Mouse (Mus musculus) forebrain, embryonic 13.5 days (tissue): Measurements from ENCODE around the gene Ppm1e. TPM values are rescaled to one million over a fixed set of nuclear protein-coding genes. Genes with fewer than 3 reads are reported as not detected.
A peak's percentile ranks its signal among the peaks of the same experiment; 100 is the strongest.

Source experiments
- ATAC-seq: fragments of 200-750 bp; cut with Nextera tagmentation; 2 replicates; pipeline ENCODE4 v1.8.0; 2017
- H3K27ac ChIP-seq: fragments of 300-500 bp; sonication (generic); 2 replicates; pipeline ENCODE4 v1.5.1; 2015; ENCODE audit warnings: inconsistent platforms, mild to moderate bottlenecking, moderate library complexity
- H3K27me3 ChIP-seq: fragments of 300-500 bp; sonication (generic); 2 replicates; pipeline ENCODE4 v1.6.1; 2015; ENCODE audit warnings: mild to moderate bottlenecking, inconsistent platforms
- H3K36me3 ChIP-seq: fragments of 300-500 bp; sonication (generic); 2 replicates; pipeline ENCODE4 v1.6.1; 2015; ENCODE audit warnings: mild to moderate bottlenecking, inconsistent platforms; ENCODE audit not compliant: poor library complexity, severe bottlenecking
- H3K4me1 ChIP-seq: fragments of 300-500 bp; sonication (generic); 2 replicates; pipeline ENCODE4 v1.6.1; 2015; ENCODE audit warnings: inconsistent platforms
- H3K4me2 ChIP-seq: fragments of 300-500 bp; sonication (generic); 2 replicates; pipeline ENCODE4 v1.6.1; 2015; ENCODE audit warnings: inconsistent platforms, mild to moderate bottlenecking, moderate library complexity
- H3K4me3 ChIP-seq: fragments of 300-500 bp; sonication (generic); 2 replicates; pipeline ENCODE4 v1.5.1; 2015; ENCODE audit warnings: mild to moderate bottlenecking, inconsistent platforms
- H3K9ac ChIP-seq: fragments of 300-500 bp; sonication (generic); 2 replicates; pipeline ENCODE4 v1.6.1; 2015; ENCODE audit warnings: mild to moderate bottlenecking, inconsistent platforms
- H3K9me3 ChIP-seq: fragments of 300-500 bp; sonication (generic); replicated peaks from 2 replicates; pipeline ENCODE4 v1.6.1; 2016; ENCODE audit warnings: inconsistent platforms
- WGBS: fragments of 180-500 bp; shearing (Covaris S2); methylation state at CpG from one replicate; pipeline ENCODE4 v1.1.7; 2015; 5-methylcytosine and 5-hydroxymethylcytosine counted together
- polyA plus RNA-seq: library from polyadenylated mRNA; unstranded; fragments of >200 nt; fragmentation: Nextera tagmentation; extraction: Ambion mirVana; gene quantifications from 2 replicates; pipeline ENCODE4 v1.2.1, GENCODE M21; 2015

Gene Ppm1e
- polyA plus RNA-seq, 1 experiment from 2014 or later, result 17.4 TPM

DNA sequence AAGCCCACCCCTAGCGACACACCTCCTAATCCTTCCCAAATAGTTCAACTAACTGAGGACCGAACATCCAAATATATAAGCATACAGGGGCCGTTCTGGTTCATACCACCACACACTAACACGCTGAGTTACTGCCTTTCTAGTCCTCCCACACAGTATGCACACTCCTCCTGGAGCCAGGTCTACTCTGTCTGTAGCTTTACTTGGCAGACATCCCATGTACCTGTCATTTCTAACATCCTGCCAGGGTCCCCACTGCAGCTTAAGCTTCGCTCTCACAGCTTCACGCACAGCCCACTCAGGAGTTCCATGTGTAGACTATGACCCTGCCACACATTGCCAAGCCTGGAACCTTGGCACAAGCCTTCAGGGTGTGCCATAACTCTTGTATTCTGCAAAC is 62.4 kb downstream of the Ppm1e start:
- no peaks in the 10 kb centered on the region for H3K36me3 ChIP-seq

GRCm38 (mm10) chr11:87295636-87296035 is 63.2 kb downstream of the Ppm1e start:
- H3K27me3 ChIP-seq, result no peaks in the 10 kb centered on the region
- no peak for ATAC-seq
- H3K27ac ChIP-seq, result no peak overlapping the region
- no peak overlapping the region for H3K4me3 ChIP-seq
- no peak overlapping the region for H3K4me2 ChIP-seq
- 93% methylated on average over 2 of the region's 2 CpGs for WGBS
- no peaks in the 10 kb centered on the region for H3K36me3 ChIP-seq
- H3K9ac ChIP-seq, result no peak overlapping the region
- H3K4me1 ChIP-seq, result peaks cover 3% of the 10 kb centered on the region; the same call in 1 of the 2 replicates
- H3K9me3 ChIP-seq, result no peaks in the 10 kb centered on the region

More for the DNA sequence above, 62.4 kb downstream of the Ppm1e start:
- H3K27me3 ChIP-seq, result no peaks in the 10 kb centered on the region
- no peak overlapping the region for H3K4me3 ChIP-seq
- H3K27ac ChIP-seq, result no peak overlapping the region
- WGBS, result 94% methylated on average over 6 of the region's 6 CpGs
- ATAC-seq, result no peak
- H3K4me2 ChIP-seq, result no peak overlapping the region
- H3K9me3 ChIP-seq, result no peaks in the 10 kb centered on the region
- no peak overlapping the region for H3K9ac ChIP-seq
- H3K4me1 ChIP-seq, result peaks cover 3% of the 10 kb centered on the region; the same call in 1 of the 2 replicates

GRCm38 (mm10) chr11:87289313-87289712 is 69.5 kb downstream of the Ppm1e start:
- no peak overlapping the region for H3K9ac ChIP-seq
- no peak overlapping the region for H3K4me2 ChIP-seq
- H3K27me3 ChIP-seq, result no peaks in the 10 kb centered on the region
- no peak overlapping the region for H3K4me3 ChIP-seq
- WGBS, result 89% methylated on average over 8 of the region's 8 CpGs
- no peak for ATAC-seq
- no peaks in the 10 kb centered on the region for H3K4me1 ChIP-seq
- H3K27ac ChIP-seq, result no peak overlapping the region
- H3K9me3 ChIP-seq, result no peaks in the 10 kb centered on the region
- H3K36me3 ChIP-seq, result no peaks in the 10 kb centered on the region

DNA sequence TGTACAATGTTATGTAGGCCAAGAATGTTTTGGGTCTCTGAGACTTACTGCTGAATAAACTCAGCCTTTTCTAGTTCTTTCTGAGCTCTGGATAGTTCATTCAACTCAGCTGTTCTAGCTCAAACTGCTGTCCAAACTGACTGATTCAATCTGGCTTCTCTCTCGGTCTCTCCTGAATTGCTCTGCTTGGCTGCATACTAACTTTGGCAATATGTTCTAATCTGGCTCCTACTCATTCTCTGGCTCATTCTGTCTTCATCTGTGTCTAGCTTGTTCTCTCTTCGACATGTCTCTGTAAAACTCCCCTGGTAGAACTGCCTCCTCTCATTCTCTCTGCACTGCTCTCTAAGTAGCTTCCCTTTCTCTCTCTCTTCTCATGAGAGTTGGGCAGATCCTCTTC is 72.6 kb downstream of the Ppm1e start:
- H3K27me3 ChIP-seq, result no peaks in the 10 kb centered on the region
- H3K4me3 ChIP-seq, result no peak overlapping the region
- H3K9me3 ChIP-seq, result no peaks in the 10 kb centered on the region
- no peak overlapping the region for H3K27ac ChIP-seq
- no peak for ATAC-seq
- WGBS, result 88% methylated on average over 2 of the region's 2 CpGs
- peaks cover 8% of the 10 kb centered on the region for H3K4me1 ChIP-seq
- H3K9ac ChIP-seq, result no peak overlapping the region
- no peaks in the 10 kb centered on the region for H3K36me3 ChIP-seq
- H3K4me2 ChIP-seq, result no peak overlapping the region

DNA sequence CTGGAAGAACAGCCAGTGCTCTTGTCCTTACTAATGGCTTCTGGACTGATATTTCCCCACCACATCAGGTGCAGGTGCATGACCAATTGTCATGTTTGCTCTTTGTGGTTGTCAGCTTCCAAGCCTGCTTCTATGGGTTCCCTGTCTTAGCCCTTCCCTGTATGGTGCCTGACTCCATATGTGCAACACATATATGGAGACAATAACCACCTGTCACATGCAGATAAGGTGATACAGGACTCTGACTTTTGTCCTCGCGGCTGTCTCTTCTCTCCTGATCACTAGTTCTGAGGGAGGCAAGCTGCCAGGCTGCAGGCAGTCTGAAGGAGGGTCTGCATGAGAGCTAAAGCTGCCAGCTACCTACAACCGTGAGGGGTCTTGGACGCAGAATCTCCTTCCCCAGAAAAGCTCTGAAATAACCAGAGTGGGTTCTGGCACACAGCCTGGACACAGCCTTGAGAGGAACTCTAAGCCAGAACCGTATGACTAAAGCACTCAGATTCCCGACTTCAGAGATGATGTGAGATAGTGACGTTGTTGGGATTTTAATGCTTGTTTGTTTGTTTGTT is 76.8 kb downstream of the Ppm1e start:
- H3K4me2 ChIP-seq, result no peak overlapping the region
- H3K4me3 ChIP-seq, result no peak overlapping the region
- H3K9me3 ChIP-seq, result no peaks in the 10 kb centered on the region
- 66% methylated on average over 7 of the region's 7 CpGs for WGBS
- H3K4me1 ChIP-seq, result peaks cover 24% of the 10 kb centered on the region
- H3K36me3 ChIP-seq, result no peaks in the 10 kb centered on the region
- H3K9ac ChIP-seq, result no peak overlapping the region
- ATAC-seq, result no peak
- H3K27ac ChIP-seq, result no peak overlapping the region
- no peaks in the 10 kb centered on the region for H3K27me3 ChIP-seq

- no peak for ATAC-seq
- no peak overlapping the region for H3K9ac ChIP-seq
- no peaks in the 10 kb centered on the region for H3K36me3 ChIP-seq
- H3K4me1 ChIP-seq, result peaks cover 43% of the 10 kb centered on the region
- H3K9me3 ChIP-seq, result no peaks in the 10 kb centered on the region
- H3K4me2 ChIP-seq, result no peak overlapping the region
- no peak overlapping the region for H3K27ac ChIP-seq
- no peak overlapping the region for H3K4me3 ChIP-seq
- no peaks in the 10 kb centered on the region for H3K27me3 ChIP-seq
- 83% methylated on average over 5 of the region's 5 CpGs for WGBS
Observed at GRCm38 (mm10) chr11:87279461-87279860, 79.4 kb downstream of the Ppm1e start.

- no peak for ATAC-seq
- no peaks in the 10 kb centered on the region for H3K9me3 ChIP-seq
- H3K4me1 ChIP-seq, result peaks cover 43% of the 10 kb centered on the region
- no peaks in the 10 kb centered on the region for H3K36me3 ChIP-seq
- no peak overlapping the region for H3K9ac ChIP-seq
- H3K27me3 ChIP-seq, result no peaks in the 10 kb centered on the region
- 76% methylated on average over 4 of the region's 4 CpGs for WGBS
- H3K27ac ChIP-seq, result no peak overlapping the region
- H3K4me3 ChIP-seq, result no peak overlapping the region
- H3K4me2 ChIP-seq, result no peak overlapping the region
Observed at GRCm38 (mm10) chr11:87278807-87279206, 80.0 kb downstream of the Ppm1e start.

DNA sequence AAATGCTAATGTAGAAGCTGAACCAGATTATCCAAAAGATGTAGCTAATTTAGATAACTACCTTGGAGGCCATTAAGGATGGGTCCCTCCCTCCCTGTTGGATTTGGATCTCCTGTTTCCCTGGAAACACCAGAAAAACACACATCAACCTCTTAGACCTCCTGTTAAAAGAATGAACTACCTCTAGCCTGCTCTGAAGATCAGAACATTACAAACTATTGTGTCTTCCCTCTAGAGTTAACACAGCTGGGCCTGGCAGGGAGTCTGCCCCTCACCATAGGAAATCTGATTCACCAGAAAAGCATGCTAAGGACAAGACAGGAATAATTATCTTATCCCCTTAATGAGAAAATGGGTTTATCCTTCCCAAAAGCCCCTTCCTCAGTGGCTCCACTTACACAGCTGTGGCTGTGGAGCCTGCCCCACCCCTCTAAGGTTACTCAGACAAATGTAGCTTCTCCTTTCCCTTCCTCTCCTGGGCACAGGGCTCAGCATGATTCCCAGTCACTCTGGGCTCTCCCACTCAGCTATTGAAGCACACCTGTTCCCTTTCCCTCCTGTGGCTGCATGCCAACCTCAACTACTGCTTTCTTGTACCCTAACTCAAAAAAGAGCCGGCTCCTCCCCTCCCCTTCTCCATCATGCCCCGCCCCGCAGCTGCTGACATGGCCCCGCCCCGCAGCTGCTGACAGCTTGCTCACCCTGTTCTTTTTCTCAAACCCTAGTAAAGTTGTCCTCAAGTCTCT is 82.4 kb downstream of the Ppm1e start:
- Histone ChIP-seq H3K9ac (peak overlapping the region; percentile 18; the same call in 1 of the 2 replicates), H3K9me3 (no peaks in the 10 kb centered on the region), H3K4me2 (no peak overlapping the region), H3K27ac (peak overlapping the region; percentile 68), H3K36me3 (no peaks in the 10 kb centered on the region), H3K4me1 (peaks cover 35% of the 10 kb centered on the region), H3K4me3 (no peak overlapping the region), H3K27me3 (no peaks in the 10 kb centered on the region)
- peak; percentile 78; the same call in 1 of the 2 replicates for ATAC-seq
- 1% methylated on average over 5 of the region's 5 CpGs for WGBS

- Histone ChIP-seq H3K4me2 (no peak overlapping the region), H3K9ac (no peak overlapping the region), H3K36me3 (no peaks in the 10 kb centered on the region), H3K4me1 (peaks cover 42% of the 10 kb centered on the region), H3K27ac (peak overlapping the region; percentile 68), H3K9me3 (no peaks in the 10 kb centered on the region), H3K4me3 (no peak overlapping the region), H3K27me3 (no peaks in the 10 kb centered on the region)
- 76% methylated on average over 7 of the region's 7 CpGs for WGBS
- no peak for ATAC-seq
Observed at GRCm38 (mm10) chr11:87275420-87276048, 83.3 kb downstream of the Ppm1e start.

GRCm38 (mm10) chr11:87272725-87273124 is 86.1 kb downstream of the Ppm1e start:
- Histone ChIP-seq H3K9ac (no peak overlapping the region), H3K4me3 (no peak overlapping the region), H3K4me2 (no peak overlapping the region), H3K9me3 (no peaks in the 10 kb centered on the region), H3K4me1 (peaks cover 38% of the 10 kb centered on the region), H3K27me3 (no peaks in the 10 kb centered on the region), H3K36me3 (no peaks in the 10 kb centered on the region), H3K27ac (no peak overlapping the region)
- ATAC-seq, result no peak
- 78% methylated on average over 5 of the region's 5 CpGs for WGBS

DNA sequence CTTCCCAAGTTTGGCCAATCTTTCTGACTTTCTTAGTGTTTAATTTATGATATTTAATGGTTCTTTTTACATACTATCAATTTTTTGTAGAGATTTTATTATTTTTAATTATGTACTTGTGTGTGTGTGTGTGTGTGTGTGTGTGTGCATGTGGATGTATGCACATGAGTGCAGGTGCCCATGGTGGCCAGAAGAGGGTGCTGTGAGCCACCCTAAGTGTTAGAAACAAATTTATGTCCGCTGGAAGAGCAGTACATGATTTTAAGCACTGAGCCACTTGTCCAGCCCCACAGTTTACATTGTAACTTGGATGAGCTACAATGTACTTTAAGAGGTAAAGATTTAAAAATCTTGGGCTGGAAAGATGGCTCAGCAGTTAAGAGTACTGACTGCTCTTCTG is 87.3 kb downstream of the Ppm1e start:
- no peak overlapping the region for H3K4me2 ChIP-seq
- H3K27me3 ChIP-seq, result no peaks in the 10 kb centered on the region
- 100% methylated on average over 1 of the region's 1 CpGs for WGBS
- no peaks in the 10 kb centered on the region for H3K9me3 ChIP-seq
- H3K9ac ChIP-seq, result no peak overlapping the region
- no peaks in the 10 kb centered on the region for H3K36me3 ChIP-seq
- no peak overlapping the region for H3K4me3 ChIP-seq
- H3K27ac ChIP-seq, result peak overlapping the region; percentile 74; the same call in 1 of the 2 replicates
- ATAC-seq, result no peak
- H3K4me1 ChIP-seq, result peaks cover 27% of the 10 kb centered on the region

- Histone ChIP-seq H3K27ac (peak overlapping the region; percentile 74), H3K4me3 (no peak overlapping the region), H3K4me1 (peaks cover 23% of the 10 kb centered on the region), H3K9ac (no peak overlapping the region), H3K36me3 (no peaks in the 10 kb centered on the region), H3K4me2 (0 out of 2 replicates have a peak overlapping the region, but pooled peaks have one; percentile 7), H3K27me3 (no peaks in the 10 kb centered on the region), H3K9me3 (no peaks in the 10 kb centered on the region)
- 20% methylated on average over 1 of the region's 2 CpGs for WGBS
- 0 out of 2 replicates have a peak, but pooled peaks have one; percentile 50 for ATAC-seq
Observed at GRCm38 (mm10) chr11:87270958-87271357, 87.9 kb downstream of the Ppm1e start.
